Mouse (Mus musculus) erythroblast, embryonic 14.5 days (primary cell): ENCODE measurements around the gene Krt42.

ENCODE experiments used
- GATA1 ChIP-seq: IDR thresholded peaks from 2 replicates; pipeline ENCODE4 v1.6.1; 2012; ENCODE audit warnings: low read length, inconsistent platforms, mixed read lengths
- TAL1 ChIP-seq: IDR thresholded peaks from 3 replicates; pipeline ENCODE4 v1.6.1; 2012; ENCODE audit warnings: low read length, inconsistent platforms, mixed read lengths

GRCm38 (mm10) chr11:100219304-100219703 lies 50.4 kb downstream of the Krt42 start:
- TF ChIP-seq TAL1 (no peak), GATA1 (no peak)
